Mouse (Mus musculus): ENCODE measurements around the gene Zc3h13. TPM values are rescaled to one million over a fixed set of nuclear protein-coding genes. Genes with fewer than 3 reads are reported as not detected.

Zc3h13 gene
- 10 to 100 TPM; 15.1 to 19.2 TPM for total RNA-seq (2021)
- long read RNA-seq, experiment 1, partial matches to known transcripts, result 2 of 2 reads
- long read RNA-seq, experiment 1, other reads (novel, unspliced or antisense), result 0 of 2 reads
- long read RNA-seq, experiment 2, partial matches to known transcripts, result 4 of 8 reads
- long read RNA-seq, experiment 2, other reads (novel, unspliced or antisense), result 4 of 8 reads

GRCm38 (mm10) chr14:75284193-75284915, at the start of gene Zc3h13:
Zc3h13 (plus strand) TSS chr14:75284373.
- DNase-seq, result peak; percentile 94

DNA sequence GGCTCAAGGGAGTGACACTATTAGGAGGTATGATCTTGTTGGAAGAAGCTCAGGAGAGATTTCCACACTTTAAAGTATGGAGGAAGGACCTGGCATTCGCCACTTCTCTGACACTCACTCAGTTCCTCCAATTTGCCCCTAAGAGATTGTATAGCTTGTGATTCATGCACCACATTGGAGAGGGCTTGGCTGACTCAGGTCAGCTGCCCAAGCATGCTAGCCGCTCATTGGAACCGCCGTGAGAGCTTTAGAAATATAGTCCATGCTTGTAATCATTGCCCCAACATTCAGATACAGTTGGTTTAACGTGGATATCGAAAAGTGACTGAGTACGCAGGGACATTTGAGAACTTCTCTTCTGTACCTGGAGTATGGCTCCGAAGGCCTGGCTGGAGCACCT, 48.6 kb upstream of the Zc3h13 start:
- DNase-seq, result no peak

- DNase-seq, result no peak
Measured at GRCm38 (mm10) chr14:75235955-75236635, 48.1 kb upstream of the Zc3h13 start.

DNA sequence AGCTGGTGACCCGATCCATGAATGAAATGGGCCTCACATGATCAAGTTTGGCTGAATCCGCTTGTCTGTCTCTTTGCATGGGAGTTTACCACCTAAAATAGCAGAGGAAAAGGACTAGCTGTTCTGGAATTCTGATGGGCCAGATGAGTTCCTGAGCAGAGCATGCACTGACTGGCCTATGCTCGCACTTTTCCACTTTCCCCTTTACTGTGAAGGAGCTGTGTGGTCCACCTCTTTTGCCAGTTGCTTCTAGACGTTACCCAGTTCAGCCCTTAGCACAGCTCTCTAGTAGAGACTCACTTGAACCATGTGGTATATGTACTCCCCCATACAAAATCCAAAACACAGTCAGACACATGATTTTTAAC, 47.6 kb upstream of the Zc3h13 start:
- DNase-seq, result no peak

- DNase-seq, result no peak
Measured at GRCm38 (mm10) chr14:75237096-75237495, 47.1 kb upstream of the Zc3h13 start.

DNA sequence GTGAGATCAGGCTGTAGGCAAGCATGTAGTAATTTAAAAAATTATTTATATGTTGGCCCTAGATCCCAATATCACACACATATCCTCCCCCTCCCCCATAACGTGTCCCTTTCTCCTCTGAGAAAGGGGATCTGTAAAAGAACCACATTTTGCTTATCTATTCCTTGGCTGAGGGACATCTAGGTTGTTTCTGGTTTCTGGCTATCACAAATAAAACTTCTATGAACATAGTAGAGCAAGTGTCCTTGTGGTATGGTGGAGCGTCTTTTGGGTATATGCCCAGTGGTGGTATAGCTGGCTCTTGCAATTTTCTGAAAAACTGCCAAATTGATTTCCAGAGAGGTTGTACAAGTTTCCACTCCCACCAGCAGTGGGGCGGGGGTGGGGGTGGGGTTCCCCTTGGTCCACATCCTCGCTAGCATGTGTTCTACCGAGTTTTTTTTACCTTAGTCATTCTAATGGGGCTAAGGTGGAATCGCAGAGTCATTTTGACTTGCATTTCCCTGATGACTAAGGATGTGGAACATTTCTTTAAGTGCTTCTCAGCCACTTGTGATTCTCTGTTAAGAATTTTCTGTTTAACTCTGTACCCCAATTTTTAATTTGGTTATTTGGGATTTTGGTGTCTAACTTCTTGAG, 46.0 kb upstream of the Zc3h13 start:
- no peak for DNase-seq

GRCm38 (mm10) chr14:75242087-75242486, 42.1 kb upstream of the Zc3h13 start, which contains the start of gene Cpb2:
Cpb2 (plus strand) TSS chr14:75242287.
- no peak for DNase-seq

DNA sequence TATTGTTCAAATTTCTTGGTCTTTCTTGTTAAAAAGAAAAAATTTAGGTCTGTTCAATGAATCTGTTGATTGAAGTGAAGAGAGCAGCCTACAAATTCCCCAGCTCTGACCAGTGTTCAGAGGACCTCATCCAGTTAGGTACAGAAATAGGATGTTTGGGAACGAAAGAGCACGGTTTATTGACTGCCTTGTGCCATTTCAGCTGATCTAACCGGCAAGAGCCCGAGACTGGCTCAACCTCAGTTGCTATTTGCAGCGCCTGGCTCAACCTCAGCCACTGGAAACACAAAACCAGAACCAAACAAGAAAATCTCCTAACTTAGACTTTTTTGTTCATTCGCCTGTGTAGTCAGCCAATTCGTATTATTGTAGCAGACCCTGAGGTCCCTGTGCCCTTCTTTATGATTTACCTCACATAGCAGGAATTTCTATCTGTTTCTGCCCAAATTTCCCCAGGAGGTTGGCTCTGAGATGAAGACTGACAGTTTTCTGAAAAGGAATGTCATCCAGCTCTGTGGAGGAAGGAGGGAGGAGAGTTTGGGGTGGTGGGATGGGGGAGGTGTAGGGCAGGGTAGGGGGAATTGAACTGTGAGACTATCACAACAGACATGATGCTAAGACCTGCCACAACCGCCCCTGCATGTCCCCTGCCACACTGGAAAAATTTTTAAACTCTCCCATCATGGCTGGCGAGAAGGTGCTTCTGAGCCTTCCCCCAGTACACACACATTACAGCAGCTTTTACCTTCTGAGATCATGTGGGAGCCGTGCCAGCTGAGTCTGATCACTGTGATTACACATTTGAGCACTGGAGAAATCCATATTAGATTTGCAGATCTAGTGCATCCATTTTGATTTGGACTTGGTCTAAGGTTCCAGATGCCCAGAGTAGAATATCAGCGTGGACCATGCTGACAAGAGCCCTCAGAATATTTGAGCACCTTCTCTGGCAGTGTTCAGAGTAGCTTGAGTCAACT, 37.9 kb upstream of the Zc3h13 start:
- DNase-seq, result no peak

DNA sequence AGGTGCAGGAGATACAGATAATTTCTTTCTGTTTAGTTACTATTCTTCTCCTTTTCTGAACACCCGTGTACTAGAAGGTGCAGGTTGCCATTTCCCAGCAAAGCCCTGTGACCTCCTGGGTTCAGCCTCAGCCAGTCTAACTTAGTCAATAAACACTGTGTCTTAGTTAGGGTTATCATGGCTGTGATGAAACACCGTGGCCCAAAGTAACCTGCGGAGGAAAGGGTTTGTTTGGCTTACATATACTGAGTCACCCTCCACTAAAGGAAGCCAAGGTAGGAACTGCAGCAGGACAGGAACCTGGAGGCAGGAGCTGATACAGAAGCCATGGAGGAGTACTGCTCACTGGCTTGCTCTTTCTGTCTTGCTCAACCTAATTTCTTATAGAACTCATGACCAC, 33.7 kb upstream of the Zc3h13 start:
- no peak for DNase-seq

DNA sequence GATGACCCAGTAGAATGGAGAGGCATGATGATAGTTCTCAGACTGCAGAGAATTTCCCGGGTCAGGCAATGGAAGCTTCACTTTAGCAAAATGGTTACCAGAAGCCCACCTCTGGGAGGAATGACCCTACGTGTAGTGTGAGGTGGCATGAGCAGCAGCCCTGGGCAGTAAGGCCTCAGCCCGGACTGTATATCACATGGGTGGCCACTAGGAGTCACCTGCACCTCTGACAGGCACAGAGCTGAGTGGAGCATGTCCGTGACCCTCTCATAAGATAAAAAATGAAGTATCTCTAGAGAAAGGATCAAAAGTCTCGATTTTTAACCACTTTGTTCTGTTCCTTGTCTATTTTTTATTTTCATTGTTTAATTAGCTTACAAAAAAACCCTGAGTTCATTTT, 27.7 kb upstream of the Zc3h13 start:
- DNase-seq, result no peak

DNA sequence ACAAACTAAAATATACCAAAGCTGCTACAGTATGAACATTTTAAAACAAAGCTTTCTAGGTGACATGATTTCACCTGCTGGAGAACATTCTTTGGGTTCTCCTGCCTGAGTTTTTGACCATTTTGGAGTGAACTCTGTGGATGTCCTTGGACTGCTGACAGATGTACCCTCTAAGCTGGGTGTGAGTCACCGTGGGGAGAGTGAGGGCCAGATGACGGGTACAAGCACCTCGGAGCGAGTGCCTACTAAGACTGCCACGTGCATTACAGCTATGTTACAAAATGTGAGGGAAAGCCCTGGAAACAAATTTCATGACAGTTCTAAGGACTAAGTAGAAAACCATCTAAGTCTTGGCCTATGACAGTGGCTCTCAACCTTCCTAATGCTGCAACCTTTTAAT, 14.6 kb upstream of the Zc3h13 start:
- DNase-seq, result no peak

DNA sequence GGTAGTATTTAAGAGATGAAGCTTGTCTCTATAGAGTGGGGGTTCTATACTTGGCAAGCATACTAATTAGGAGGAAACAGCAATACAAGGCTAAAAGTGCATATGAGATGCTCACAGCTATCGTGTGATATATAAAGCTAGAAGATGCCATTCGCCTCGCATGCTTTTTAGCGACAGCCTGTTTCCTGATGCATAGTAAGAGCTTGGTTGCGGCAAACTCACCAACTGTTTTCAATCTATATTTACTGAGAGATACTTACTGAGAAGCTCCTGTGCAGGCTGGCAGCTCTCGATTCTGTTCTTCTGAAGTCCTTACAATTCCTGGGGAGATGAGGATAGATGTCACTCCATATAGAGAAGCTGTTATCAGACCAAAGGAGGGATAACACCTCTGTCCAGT, 4.5 kb upstream of the Zc3h13 start:
- no peak for DNase-seq

- DNase-seq, result no peak
Measured at GRCm38 (mm10) chr14:75280406-75280805, 3.8 kb upstream of the Zc3h13 start.

DNA sequence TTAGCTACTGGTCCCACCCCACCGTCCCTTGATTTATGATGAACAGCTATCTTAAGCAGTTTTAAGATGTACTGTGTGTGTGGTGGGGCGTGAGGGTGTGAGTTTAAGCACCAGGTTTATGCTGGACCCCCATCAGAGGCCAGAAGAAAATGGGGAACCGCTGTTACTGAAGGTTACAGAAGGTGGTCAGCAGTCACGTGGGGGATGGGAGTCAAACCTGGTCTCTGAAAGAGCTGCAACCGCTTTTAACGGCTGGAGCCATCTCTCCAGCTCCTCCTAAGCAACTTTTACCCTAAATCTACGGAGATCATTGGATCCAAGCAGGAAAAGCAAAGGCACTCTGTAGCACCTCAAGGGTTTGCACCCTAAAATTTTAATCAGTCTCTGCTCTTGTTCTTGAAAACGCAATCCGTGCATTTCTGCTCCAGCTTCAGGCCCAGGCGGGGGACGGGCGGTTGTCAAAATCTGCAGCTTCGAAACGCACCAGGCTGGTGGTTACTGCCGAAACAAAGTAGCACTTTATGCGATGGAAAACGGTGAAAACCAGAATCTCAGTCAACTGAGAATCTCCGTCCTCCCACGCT, 472 bp upstream of the Zc3h13 start:
- no peak for DNase-seq

DNA sequence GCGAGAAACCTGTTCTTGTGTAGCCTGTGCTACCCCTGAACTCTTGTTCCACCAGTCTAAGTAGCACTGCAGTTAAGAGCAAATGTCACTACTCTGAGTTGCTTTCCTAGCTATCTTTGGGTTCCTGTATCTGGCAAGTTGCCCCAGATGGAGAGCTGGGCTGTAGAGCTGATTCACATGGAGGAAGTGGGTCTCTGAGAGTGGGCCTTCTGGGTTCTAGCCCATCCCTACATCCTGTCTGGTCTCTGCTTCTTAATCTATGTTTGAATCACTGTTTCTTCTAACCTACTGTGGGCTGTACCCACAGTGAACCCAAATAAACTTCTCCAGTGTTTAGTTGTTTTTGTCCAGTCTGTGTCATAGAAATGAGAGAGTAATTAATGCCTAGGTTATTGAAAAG, 16.9 kb downstream of the Zc3h13 start:
- no peak for DNase-seq

GRCm38 (mm10) chr14:75303807-75304206, 19.6 kb downstream of the Zc3h13 start:
- DNase-seq, result no peak

- no peak for DNase-seq
Measured at GRCm38 (mm10) chr14:75307855-75308254, 23.7 kb downstream of the Zc3h13 start.

DNA sequence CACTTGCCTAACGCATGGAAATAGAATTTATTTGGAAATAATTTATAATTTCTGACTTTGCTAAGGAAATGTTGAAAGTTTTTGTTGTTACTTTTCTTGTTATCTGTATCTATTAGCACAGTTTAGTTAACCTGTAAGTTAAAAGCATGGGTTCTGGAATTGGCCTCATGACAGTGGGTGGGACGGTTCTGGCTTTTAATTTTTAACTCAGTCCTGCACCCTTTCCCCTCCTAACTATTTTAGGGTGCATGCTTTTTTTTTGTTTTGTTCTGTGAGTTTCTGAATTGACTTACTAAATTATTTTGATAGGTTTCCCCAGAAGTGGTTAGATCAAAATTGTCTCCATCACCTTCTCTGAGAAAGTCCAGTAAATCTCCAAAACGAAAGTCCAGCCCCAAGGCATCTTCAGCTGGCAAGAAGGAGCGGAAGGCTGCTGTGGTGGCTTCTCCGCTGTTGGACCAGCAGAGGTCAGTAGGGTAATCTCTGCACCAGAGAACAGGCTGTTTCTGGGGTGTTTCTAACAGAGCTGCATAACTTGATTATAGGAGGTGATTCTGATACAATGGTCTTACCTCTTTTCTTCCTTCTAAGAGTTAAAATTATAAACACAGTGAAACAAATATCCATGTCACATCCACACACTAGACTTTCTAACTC, 25.3 kb downstream of the Zc3h13 start:
- DNase-seq, result no peak

DNA sequence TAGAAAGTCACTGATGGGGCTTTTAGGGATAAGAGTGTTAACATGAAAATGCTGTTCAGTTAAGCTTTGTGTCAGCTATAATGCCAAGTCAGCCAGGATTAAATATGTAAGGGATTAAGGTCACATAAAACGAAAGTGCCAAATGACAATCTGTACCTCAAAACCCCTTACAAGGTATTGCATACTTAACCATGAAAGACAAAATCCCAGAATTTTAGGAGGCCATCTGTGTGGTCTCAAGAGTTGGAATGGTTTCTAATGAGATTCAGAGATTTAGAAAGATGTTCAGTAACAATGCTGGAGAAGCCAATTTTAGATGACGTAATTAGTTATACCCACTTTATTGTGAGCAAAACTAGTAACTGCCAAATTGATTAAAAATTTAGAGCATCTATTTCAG, 30.3 kb downstream of the Zc3h13 start:
- no peak for DNase-seq

DNA sequence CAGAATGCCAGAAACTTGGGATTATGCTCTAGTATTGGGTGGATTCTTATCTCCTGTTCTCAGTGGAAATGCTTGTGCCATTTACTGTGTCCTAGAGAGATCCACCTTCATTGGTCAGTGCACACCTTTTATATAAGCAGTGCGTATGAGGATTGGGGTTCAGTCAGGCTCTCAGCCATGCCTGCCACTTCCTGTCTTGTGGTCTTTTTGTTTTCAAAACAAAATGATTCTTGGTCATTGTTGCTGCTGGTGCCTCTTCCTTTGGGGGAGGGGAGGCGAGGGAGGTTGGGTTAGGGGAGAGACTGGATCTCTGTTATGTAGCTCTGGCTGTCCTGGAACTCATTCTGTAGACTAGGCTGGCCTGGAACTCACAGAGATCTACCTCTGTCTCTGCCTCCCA, 34.6 kb downstream of the Zc3h13 start:
- no peak for DNase-seq

DNA sequence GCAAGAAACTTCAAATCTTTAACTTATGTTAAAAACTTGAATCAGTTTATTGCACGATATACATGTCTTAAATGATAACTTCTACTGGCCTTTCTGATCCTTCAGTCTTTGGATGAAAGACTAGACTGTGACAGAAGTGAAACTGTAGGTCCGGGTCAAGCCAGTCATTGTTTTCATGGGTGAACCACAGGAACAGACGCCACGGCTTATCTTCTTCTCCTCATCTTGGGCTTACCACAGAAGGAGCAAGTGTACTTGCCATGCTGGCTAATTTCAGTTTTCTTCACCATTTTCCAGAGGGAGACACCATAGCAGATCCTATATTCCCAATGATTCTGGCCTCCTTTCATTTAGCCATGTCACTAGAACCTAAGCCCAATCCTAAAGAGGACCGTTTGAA, 36.1 kb downstream of the Zc3h13 start:
- DNase-seq, result no peak

Measured in gastrocnemius, postnatal 25 days (tissue).